Mouse (Mus musculus) heart, embryonic 12.5 days (tissue): ENCODE data around the gene Gm20388. TPM values are rescaled to one million over a fixed set of nuclear protein-coding genes. Genes with fewer than 3 reads are reported as not detected.
A peak's percentile ranks its signal among the peaks of the same experiment; 100 is the strongest.

Experiments used
- ATAC-seq: fragments of 200-750 bp; cut with Nextera tagmentation; 2 replicates; pipeline ENCODE4 v1.8.0; 2017; ENCODE audit warnings: moderate TSS enrichment, moderate library complexity; ENCODE audit not compliant: insufficient number of reproducible peaks, low FRiP score
- H3K27ac ChIP-seq: fragments of 300-500 bp; sonication (generic); 2 replicates; pipeline ENCODE4 v1.5.1; 2016; ENCODE audit warnings: mild to moderate bottlenecking, moderate library complexity; ENCODE audit not compliant: poor library complexity, severe bottlenecking
- H3K27me3 ChIP-seq: fragments of 300-500 bp; sonication (generic); replicated peaks from 2 replicates; pipeline ENCODE4 v1.6.1; 2016; ENCODE audit warnings: mild to moderate bottlenecking, moderate library complexity
- H3K36me3 ChIP-seq: fragments of 300-500 bp; sonication (generic); 2 replicates; pipeline ENCODE4 v1.6.1; 2016; ENCODE audit warnings: mild to moderate bottlenecking, moderate library complexity
- H3K4me1 ChIP-seq: fragments of 300-500 bp; sonication (generic); replicated peaks from 2 replicates; pipeline ENCODE4 v1.6.1; 2016; ENCODE audit warnings: mild to moderate bottlenecking
- H3K4me2 ChIP-seq: fragments of 300-500 bp; sonication (generic); 2 replicates; pipeline ENCODE4 v1.6.1; 2016; ENCODE audit warnings: mild to moderate bottlenecking, moderate library complexity
- H3K4me3 ChIP-seq: fragments of 300-500 bp; sonication (generic); 2 replicates; pipeline ENCODE4 v1.5.1; 2016; ENCODE audit warnings: mild to moderate bottlenecking
- H3K9ac ChIP-seq: fragments of 300-500 bp; sonication (generic); 2 replicates; pipeline ENCODE4 v1.6.1; 2016; ENCODE audit warnings: mild to moderate bottlenecking, moderate library complexity
- H3K9me3 ChIP-seq: fragments of 300-500 bp; sonication (generic); replicated peaks from 2 replicates; pipeline ENCODE4 v1.6.1; 2016; ENCODE audit warnings: mild to moderate bottlenecking, moderate library complexity
- WGBS: fragments of 180-500 bp; shearing (Covaris S2); methylation state at CpG from one replicate; pipeline ENCODE4 v1.1.7; 2016; 5-methylcytosine and 5-hydroxymethylcytosine counted together
- polyA plus RNA-seq: library from polyadenylated mRNA; unstranded; fragments of >200 nt; fragmentation: Nextera tagmentation; extraction: Ambion mirVana; gene quantifications from 2 replicates; pipeline ENCODE4 v1.2.1, GENCODE M21; 2016

Gene Gm20388
- polyA plus RNA-seq, 1 experiment from 2014 or later: not detected

GRCm38 (mm10) chr8:121853586-121853985 is 1942.9 kb downstream of the Gm20388 start:
- no peak overlapping the region for H3K4me2 ChIP-seq
- H3K4me3 ChIP-seq: no peak overlapping the region
- H3K9ac ChIP-seq: no peak overlapping the region
- 0 out of 2 replicates have a peak, but pooled peaks cover 2% of the 10 kb centered on the region for H3K9me3 ChIP-seq
- H3K27me3 ChIP-seq: peaks cover 15% of the 10 kb centered on the region; the same call in 1 of the 2 replicates
- H3K36me3 ChIP-seq: no peaks in the 10 kb centered on the region
- H3K4me1 ChIP-seq: peaks cover 26% of the 10 kb centered on the region
- no peak for ATAC-seq
- H3K27ac ChIP-seq: no peak overlapping the region
- 65% methylated on average over 2 of the region's 2 CpGs for WGBS

DNA sequence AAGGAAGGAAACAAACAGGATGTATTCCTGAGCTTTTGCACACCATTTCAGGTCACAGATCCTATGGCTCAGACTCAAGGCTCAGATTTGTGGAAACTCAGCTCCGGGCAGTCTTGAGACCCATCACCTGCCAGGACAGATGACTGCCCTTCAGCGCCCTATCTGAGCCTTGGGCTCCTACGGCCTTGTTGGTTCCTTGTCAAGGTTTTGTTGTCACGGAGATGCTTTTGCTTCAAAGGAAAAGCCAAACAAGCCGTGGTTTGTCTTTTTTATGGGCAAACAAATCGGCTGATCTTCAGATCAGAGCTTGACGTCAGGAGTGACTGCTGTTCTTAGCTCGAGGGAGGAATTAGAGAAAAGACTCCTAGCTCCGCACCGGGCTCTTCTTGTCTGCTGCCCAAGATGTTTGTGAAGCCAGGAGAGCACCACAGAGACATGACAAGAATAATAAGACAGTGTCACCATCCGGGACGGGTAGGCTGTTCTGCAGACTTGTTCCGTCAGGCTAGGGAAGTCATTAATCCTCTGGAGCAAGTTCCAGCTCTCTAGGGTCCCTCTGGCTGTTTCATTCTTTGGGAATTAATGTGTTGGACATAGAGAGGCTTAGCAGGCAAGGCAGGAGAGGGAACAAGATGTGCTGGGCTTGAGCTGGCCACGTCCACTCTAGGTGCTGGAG is 1945.6 kb downstream of the Gm20388 start:
- peaks cover 2% of the 10 kb centered on the region; the same call in 1 of the 2 replicates for H3K9me3 ChIP-seq
- ATAC-seq: no peak

DNA sequence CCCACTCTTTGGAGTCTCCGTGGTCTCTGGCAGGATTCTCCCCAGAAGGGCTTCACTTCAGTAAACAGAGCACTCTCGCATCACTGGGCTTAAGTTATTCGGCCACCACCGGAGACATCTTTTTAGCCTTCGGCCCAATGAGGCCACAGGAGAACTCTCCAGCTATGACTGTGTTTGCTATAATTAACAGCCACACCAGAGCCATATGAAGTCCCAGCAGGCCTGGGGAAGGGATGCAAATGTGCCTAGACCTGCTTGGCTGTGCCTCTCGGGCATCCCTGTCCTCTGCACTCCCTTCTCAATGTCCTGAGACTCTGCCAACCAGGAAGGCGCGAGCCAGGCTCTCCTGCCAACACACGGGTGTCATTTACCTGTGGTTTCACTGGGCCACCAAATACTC is 1946.7 kb downstream of the Gm20388 start:
- Histone ChIP-seq H3K9ac (no peak overlapping the region), H3K27me3 (peaks cover 11% of the 10 kb centered on the region; the same call in 1 of the 2 replicates), H3K9me3 (peaks cover 2% of the 10 kb centered on the region; the same call in 1 of the 2 replicates), H3K4me3 (no peak overlapping the region), H3K4me1 (peaks cover 12% of the 10 kb centered on the region), H3K27ac (no peak overlapping the region), H3K4me2 (no peak overlapping the region), H3K36me3 (no peaks in the 10 kb centered on the region)
- ATAC-seq: no peak
- 63% methylated on average over 9 of the region's 9 CpGs for WGBS

More for the DNA sequence above, 1945.6 kb downstream of the Gm20388 start:
- Histone ChIP-seq H3K4me2 (no peak overlapping the region), H3K4me3 (no peak overlapping the region), H3K36me3 (no peaks in the 10 kb centered on the region), H3K27ac (no peak overlapping the region), H3K9ac (no peak overlapping the region), H3K27me3 (peaks cover 12% of the 10 kb centered on the region; the same call in 1 of the 2 replicates), H3K4me1 (peaks cover 24% of the 10 kb centered on the region)
- WGBS: 85% methylated on average over 14 of the region's 14 CpGs

DNA sequence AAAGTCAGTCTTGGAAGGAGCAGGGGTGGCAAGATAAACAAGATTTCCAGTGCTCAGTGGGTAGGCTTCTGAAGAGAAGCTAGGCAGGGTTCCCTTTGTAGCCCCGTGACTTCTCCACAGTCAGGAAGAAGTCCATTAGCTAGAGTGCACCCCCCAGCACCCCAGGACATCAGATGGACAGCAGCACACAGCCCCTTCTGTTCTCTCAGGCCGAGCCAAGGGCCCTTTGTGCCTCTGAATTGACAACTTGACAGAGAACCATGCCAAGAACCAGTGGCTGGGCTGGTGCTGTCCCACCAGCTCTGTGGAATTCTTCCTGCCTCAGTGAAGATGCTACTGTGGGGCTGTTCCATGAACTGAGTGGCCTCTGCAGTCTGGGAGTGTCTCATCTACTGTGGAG is 1947.1 kb downstream of the Gm20388 start:
- 39% methylated on average over 2 of the region's 2 CpGs for WGBS
- peaks cover 2% of the 10 kb centered on the region; the same call in 1 of the 2 replicates for H3K9me3 ChIP-seq
- H3K4me3 ChIP-seq: no peak overlapping the region
- no peaks in the 10 kb centered on the region for H3K36me3 ChIP-seq
- peaks cover 15% of the 10 kb centered on the region; the same call in 1 of the 2 replicates for H3K27me3 ChIP-seq
- H3K4me2 ChIP-seq: no peak overlapping the region
- no peak overlapping the region for H3K9ac ChIP-seq
- ATAC-seq: no peak
- peaks cover 8% of the 10 kb centered on the region for H3K4me1 ChIP-seq
- H3K27ac ChIP-seq: no peak overlapping the region

DNA sequence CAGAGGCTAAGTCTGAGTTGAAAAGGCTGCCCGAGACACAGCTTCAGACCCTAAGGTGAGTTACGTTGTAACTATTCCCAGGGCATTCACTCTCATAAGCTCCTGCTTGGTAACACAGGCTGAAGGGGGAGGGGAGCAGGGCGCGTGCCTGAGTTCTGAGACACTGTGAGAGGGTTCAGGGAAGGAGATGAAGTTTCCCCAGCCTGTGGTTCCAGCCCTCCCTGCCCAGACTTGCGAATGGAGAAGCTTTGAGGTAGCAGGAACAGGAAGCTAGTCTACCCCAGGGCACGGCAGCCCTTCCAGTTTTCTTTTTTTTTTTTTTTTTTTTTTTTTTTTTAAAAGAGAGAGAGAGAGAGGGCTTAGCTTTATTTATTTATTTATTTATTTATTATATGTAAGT is 1950.6 kb downstream of the Gm20388 start:
- Histone ChIP-seq H3K27me3 (peaks cover 20% of the 10 kb centered on the region; the same call in 1 of the 2 replicates), H3K36me3 (no peaks in the 10 kb centered on the region), H3K4me2 (no peak overlapping the region), H3K27ac (no peak overlapping the region), H3K4me1 (no peaks in the 10 kb centered on the region), H3K9ac (no peak overlapping the region), H3K9me3 (no peaks in the 10 kb centered on the region; the same call in 1 of the 2 replicates), H3K4me3 (no peak overlapping the region)
- 47% methylated on average over 6 of the region's 6 CpGs for WGBS
- no peak for ATAC-seq

DNA sequence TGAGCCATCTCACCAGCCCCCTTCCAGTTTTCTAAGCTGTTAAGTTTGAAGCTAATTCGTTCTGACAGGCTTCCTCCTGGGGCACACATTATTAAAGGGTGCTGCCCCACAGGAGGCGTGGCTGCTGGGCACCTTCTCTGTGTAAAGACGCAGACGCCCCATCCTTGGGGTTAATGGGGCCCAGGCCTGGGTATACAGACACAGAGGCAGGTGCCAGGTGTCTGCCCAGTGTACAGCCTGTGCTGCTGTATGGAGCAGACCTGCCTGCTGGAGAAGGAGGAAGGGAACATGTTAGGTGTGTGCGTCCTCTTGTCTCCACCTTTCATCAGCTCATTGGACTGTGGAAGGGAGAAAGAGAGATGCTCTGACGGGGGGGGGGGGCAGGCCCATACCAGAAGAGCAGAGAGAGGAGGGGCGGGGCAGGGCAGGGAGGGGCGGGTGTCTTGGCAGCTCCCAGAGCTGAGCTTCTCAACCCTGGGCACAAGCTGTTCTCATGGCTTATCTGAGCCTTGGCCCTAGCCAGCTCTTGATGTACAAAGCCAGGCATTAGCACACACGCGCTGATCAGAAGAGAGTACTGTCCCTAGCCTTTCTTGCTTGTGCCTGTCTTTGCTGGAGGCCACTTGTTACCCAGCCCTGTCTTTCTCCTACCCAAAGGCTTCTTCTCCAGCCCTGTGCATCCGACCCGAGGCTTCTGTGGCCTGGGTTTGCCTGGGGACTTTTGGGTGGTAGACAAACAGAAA is 1951.3 kb downstream of the Gm20388 start:
- no peak overlapping the region for H3K9ac ChIP-seq
- WGBS: 69% methylated on average over 12 of the region's 12 CpGs
- no peaks in the 10 kb centered on the region; the same call in 1 of the 2 replicates for H3K9me3 ChIP-seq
- ATAC-seq: no peak
- H3K36me3 ChIP-seq: no peaks in the 10 kb centered on the region
- H3K27ac ChIP-seq: no peak overlapping the region
- H3K4me2 ChIP-seq: no peak overlapping the region
- H3K27me3 ChIP-seq: peaks cover 20% of the 10 kb centered on the region; the same call in 1 of the 2 replicates
- no peaks in the 10 kb centered on the region for H3K4me1 ChIP-seq
- no peak overlapping the region for H3K4me3 ChIP-seq

DNA sequence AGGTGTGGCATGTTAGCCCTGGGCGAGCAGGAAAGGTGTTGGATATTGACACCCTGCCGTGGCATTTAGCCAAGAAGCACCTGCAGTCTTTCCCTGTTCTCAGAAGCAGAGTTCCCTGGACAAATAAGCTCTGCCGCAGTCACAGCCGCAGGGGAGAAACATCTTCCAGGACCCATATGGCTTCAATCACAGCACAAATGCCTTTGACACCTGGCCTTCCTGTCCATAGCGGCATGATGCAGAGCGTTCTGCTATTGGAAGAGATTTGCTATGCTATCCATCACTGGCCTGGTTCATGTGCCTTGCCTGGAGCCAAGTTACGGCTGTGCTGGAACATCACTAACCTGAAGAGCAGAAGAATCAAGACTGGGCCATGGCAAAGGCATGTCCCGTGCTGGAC is 1954.7 kb downstream of the Gm20388 start:
- no peak overlapping the region for H3K27ac ChIP-seq
- H3K4me1 ChIP-seq: no peaks in the 10 kb centered on the region
- no peaks in the 10 kb centered on the region for H3K36me3 ChIP-seq
- H3K9me3 ChIP-seq: no peaks in the 10 kb centered on the region
- ATAC-seq: no peak
- WGBS: 80% methylated on average over 8 of the region's 8 CpGs
- no peak overlapping the region for H3K9ac ChIP-seq
- no peak overlapping the region for H3K4me3 ChIP-seq
- H3K27me3 ChIP-seq: peaks cover 16% of the 10 kb centered on the region; the same call in 1 of the 2 replicates
- H3K4me2 ChIP-seq: no peak overlapping the region

GRCm38 (mm10) chr8:121868196-121868595 is 1957.6 kb downstream of the Gm20388 start:
- ATAC-seq: no peak
- peaks cover 11% of the 10 kb centered on the region for H3K4me1 ChIP-seq
- 77% methylated on average over 5 of the region's 5 CpGs for WGBS
- H3K4me3 ChIP-seq: no peak overlapping the region
- H3K36me3 ChIP-seq: no peaks in the 10 kb centered on the region
- H3K9me3 ChIP-seq: no peaks in the 10 kb centered on the region
- no peak overlapping the region for H3K27ac ChIP-seq
- H3K27me3 ChIP-seq: peaks cover 19% of the 10 kb centered on the region
- no peak overlapping the region for H3K4me2 ChIP-seq
- no peak overlapping the region for H3K9ac ChIP-seq

DNA sequence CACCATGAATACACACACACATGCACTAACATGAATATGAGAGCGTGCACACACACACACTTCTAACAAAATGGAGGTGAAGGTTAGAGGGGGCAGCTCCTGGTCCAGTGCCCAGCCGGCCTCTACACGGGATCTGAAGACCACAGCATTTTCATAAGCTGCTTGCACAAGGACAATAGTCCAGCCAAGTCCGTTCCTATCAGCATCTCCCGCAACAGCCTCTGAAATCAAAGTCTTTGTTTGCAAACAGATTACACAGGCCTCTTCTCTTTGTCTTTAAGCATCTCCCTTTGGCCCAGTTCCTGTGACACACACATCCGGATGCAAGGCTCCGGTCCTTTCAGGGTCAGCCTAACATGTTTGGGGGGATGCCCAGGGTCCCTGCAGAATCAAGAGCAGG is 1958.3 kb downstream of the Gm20388 start:
- Histone ChIP-seq H3K4me1 (peaks cover 11% of the 10 kb centered on the region), H3K36me3 (no peaks in the 10 kb centered on the region), H3K27me3 (peaks cover 23% of the 10 kb centered on the region), H3K4me3 (no peak overlapping the region), H3K9me3 (no peaks in the 10 kb centered on the region), H3K27ac (no peak overlapping the region), H3K9ac (no peak overlapping the region), H3K4me2 (no peak overlapping the region)
- WGBS: 79% methylated on average over 7 of the region's 7 CpGs
- ATAC-seq: no peak

- Histone ChIP-seq H3K9me3 (no peaks in the 10 kb centered on the region), H3K4me2 (no peak overlapping the region), H3K36me3 (no peaks in the 10 kb centered on the region), H3K9ac (no peak overlapping the region), H3K4me1 (peaks cover 24% of the 10 kb centered on the region), H3K27ac (no peak overlapping the region), H3K27me3 (peaks cover 19% of the 10 kb centered on the region), H3K4me3 (no peak overlapping the region)
- 83% methylated on average over 2 of the region's 2 CpGs for whole genome bisulfite sequencing
- ATAC-seq: no peak
These were observed 1959.5 kb downstream of the Gm20388 start for GRCm38 (mm10) chr8:121870190-121870589.

GRCm38 (mm10) chr8:121871833-121872440 is 1961.3 kb downstream of the Gm20388 start:
- Histone ChIP-seq H3K4me1 (peaks cover 37% of the 10 kb centered on the region), H3K4me2 (peak overlapping the region; percentile 15), H3K4me3 (no peak overlapping the region), H3K27ac (no peak overlapping the region), H3K9me3 (no peaks in the 10 kb centered on the region), H3K36me3 (no peaks in the 10 kb centered on the region), H3K27me3 (peaks cover 19% of the 10 kb centered on the region), H3K9ac (peak overlapping the region; percentile 51; the same call in 1 of the 2 replicates)
- no peak for ATAC-seq
- WGBS: 32% methylated on average over 10 of the region's 10 CpGs
